Mouse (Mus musculus) natural killer cell, adult 2 months (primary cell): ENCODE measurements at regions not wholly inside any gene's neighbourhood (a gene's known extent, or its start where the extent isn't known, plus 50 kb on each side); places are given as distances from the start of the nearest gene placed in this dataset.

Experiments used
- DNase-seq, 2 experiments: peaks; one replicate each; pipeline ENCODE4 v3.0.0; 2022; ENCODE audit warnings: low spot score in 2 of 2

GRCm38 (mm10) chr14:114804643-114805042, 287.4 kb upstream of the Gpc5 start:
- DNase-seq = no peak

- DNase-seq = no peak
Measured at GRCm38 (mm10) chr14:114808621-114809020, 283.4 kb upstream of the Gpc5 start.

- DNase-seq = no peak
Measured at GRCm38 (mm10) chr14:114820677-114821076, 271.3 kb upstream of the Gpc5 start.

- DNase-seq = no peak
Measured at GRCm38 (mm10) chr14:114821098-114821594, 270.9 kb upstream of the Gpc5 start.

GRCm38 (mm10) chr14:114821672-114822071, 270.3 kb upstream of the Gpc5 start:
- DNase-seq = no peak

GRCm38 (mm10) chr14:114826662-114827321, 265.2 kb upstream of the Gpc5 start:
- DNase-seq = no peak

GRCm38 (mm10) chr14:114829310-114829709, 262.7 kb upstream of the Gpc5 start:
- no peak for DNase-seq

- no peak for DNase-seq
Measured at GRCm38 (mm10) chr14:114832987-114833386, 259.0 kb upstream of the Gpc5 start.

GRCm38 (mm10) chr14:114836723-114837349, 255.2 kb upstream of the Gpc5 start:
- no peak for DNase-seq

- DNase-seq = no peak
Measured at GRCm38 (mm10) chr14:114837652-114838276, 254.3 kb upstream of the Gpc5 start.

- DNase-seq = no peak
Measured at GRCm38 (mm10) chr14:114839340-114839903, 252.6 kb upstream of the Gpc5 start.

GRCm38 (mm10) chr14:114840766-114841165, 251.2 kb upstream of the Gpc5 start:
- DNase-seq = no peak

- no peak for DNase-seq
Measured at GRCm38 (mm10) chr14:114841552-114841951, 250.5 kb upstream of the Gpc5 start.

GRCm38 (mm10) chr14:114842327-114842726, 249.7 kb upstream of the Gpc5 start:
- no peak for DNase-seq

- no peak for DNase-seq
Measured at GRCm38 (mm10) chr14:114843105-114843743, 248.8 kb upstream of the Gpc5 start.

GRCm38 (mm10) chr14:114854324-114855054, 237.5 kb upstream of the Gpc5 start:
- DNase-seq = no peak

- DNase-seq = no peak
Measured at GRCm38 (mm10) chr14:114855055-114855740, 236.8 kb upstream of the Gpc5 start.

GRCm38 (mm10) chr14:114855746-114856145, 236.3 kb upstream of the Gpc5 start:
- no peak for DNase-seq

GRCm38 (mm10) chr14:114856243-114857031, 235.6 kb upstream of the Gpc5 start:
- no peak for DNase-seq

GRCm38 (mm10) chr14:114857171-114857570, 234.8 kb upstream of the Gpc5 start:
- no peak for DNase-seq
